Mouse (Mus musculus): ENCODE measurements around the gene Bicra. TPM values are rescaled to one million over a fixed set of nuclear protein-coding genes. Genes with fewer than 3 reads are reported as not detected.

Gene Bicra
- polyA plus RNA-seq, 1 experiment from 2014 or later, result 3.7 TPM

GRCm38 (mm10) chr7:15930543-15930942 is 117.2 kb downstream of the Bicra start:
- Histone ChIP-seq H3K9me3 (ENCODE audit: control insufficient read depth, low read length) (no peaks in the 10 kb centered on the region), H3K4me1 (ENCODE audit: control insufficient read depth, insufficient read depth, low read length) (no peaks in the 10 kb centered on the region), H3K27me3 (replicated peaks; ENCODE audit: control insufficient read depth, insufficient read depth, low read length) (no peaks in the 10 kb centered on the region; the same call in 1 of the 2 replicates), H3K4me3 (ENCODE audit: low read length) (no peak overlapping the region), H3K4me2 (ENCODE audit: low read depth, low read length) (no peak overlapping the region), H3K36me3 (ENCODE audit: control insufficient read depth, insufficient read depth, low read length) (no peaks in the 10 kb centered on the region), H3K9ac (ENCODE audit: low read depth, low read length) (no peak overlapping the region), H3K27ac (ENCODE audit: low read length) (no peak overlapping the region)
- ATAC-seq, result no peak
- WGBS, result 61% methylated on average over 2 of the region's 2 CpGs

DNA sequence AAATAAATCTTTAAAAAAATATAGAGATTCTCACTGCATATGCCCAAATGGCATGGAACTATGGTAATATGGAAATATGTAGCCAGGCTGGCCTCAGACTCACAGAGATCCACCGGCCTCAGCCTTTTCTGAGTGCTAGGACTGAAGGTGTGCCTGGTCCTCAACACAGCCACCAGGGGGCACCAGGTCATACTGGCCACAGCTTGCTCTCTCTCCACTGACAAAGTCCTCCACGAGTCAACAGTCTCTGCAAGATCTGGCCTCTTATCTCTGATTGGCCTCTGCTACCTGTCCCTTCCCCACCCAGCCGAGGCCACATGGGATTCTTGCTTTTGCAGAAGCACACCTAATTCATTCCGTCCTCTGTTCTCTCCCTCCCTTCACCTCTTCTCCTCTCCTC is 117.8 kb downstream of the Bicra start:
- Histone ChIP-seq H3K9me3 (ENCODE audit: control insufficient read depth, low read length) (no peaks in the 10 kb centered on the region), H3K27ac (ENCODE audit: low read length) (no peak overlapping the region), H3K4me1 (ENCODE audit: control insufficient read depth, insufficient read depth, low read length) (no peaks in the 10 kb centered on the region), H3K4me3 (ENCODE audit: low read length) (no peak overlapping the region), H3K9ac (ENCODE audit: low read depth, low read length) (no peak overlapping the region), H3K27me3 (replicated peaks; ENCODE audit: control insufficient read depth, insufficient read depth, low read length) (no peaks in the 10 kb centered on the region; the same call in 1 of the 2 replicates), H3K4me2 (ENCODE audit: low read depth, low read length) (no peak overlapping the region), H3K36me3 (ENCODE audit: control insufficient read depth, insufficient read depth, low read length) (no peaks in the 10 kb centered on the region)
- ATAC-seq, result peak; percentile 86
- 24% methylated on average over 4 of the region's 4 CpGs for WGBS

- Histone ChIP-seq H3K27ac (ENCODE audit: low read length) (peak within 1 kb of the TSS; percentile 81), H3K36me3 (ENCODE audit: control insufficient read depth, insufficient read depth, low read length) (peaks cover 18% of the 10 kb centered on the region), H3K9me3 (ENCODE audit: control insufficient read depth, low read length) (no peaks in the 10 kb centered on the region), H3K9ac (ENCODE audit: low read depth, low read length) (peak within 1 kb of the TSS; percentile 81), H3K4me1 (ENCODE audit: control insufficient read depth, insufficient read depth, low read length) (peaks cover 16% of the 10 kb centered on the region), H3K27me3 (replicated peaks; ENCODE audit: control insufficient read depth, insufficient read depth, low read length) (no peaks in the 10 kb centered on the region), H3K4me3 (ENCODE audit: low read length) (peak within 1 kb of the TSS; percentile 81), H3K4me2 (ENCODE audit: low read depth, low read length) (peak within 1 kb of the TSS; percentile 82)
- ATAC-seq, result peak; percentile 98
- whole genome bisulfite sequencing, result under 1% methylated on average over 33 of the region's 33 CpGs
Measured at GRCm38 (mm10) chr7:15922220-15922773, 125.4 kb downstream of the Bicra start, which contains the start of gene Selenow. TSS of gene Selenow (minus strand) at chr7:15922402.

DNA sequence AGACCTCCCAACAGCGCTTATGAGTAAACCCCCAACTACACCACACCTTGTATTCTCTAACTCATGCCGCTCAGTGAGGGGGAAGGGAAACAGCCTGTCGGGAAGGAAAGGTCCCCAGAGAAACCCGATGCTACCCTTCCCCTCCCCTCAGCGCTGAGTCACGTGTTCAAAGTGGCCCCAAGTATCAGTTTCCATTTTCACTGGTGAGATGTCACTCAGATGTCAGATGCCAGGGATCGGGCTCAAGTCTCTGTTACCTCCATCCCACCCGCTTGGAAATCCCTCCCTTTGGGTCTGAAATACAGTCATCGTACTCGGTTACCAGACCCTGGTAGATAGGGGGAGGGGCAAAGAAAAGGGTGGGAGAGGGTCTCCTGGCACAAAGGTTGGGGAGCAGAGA is 125.9 kb downstream of the Bicra start:
- peaks cover 16% of the 10 kb centered on the region for H3K4me1 ChIP-seq (ENCODE audit: control insufficient read depth, insufficient read depth, low read length)
- no peaks in the 10 kb centered on the region for H3K27me3 ChIP-seq (replicated peaks; ENCODE audit: control insufficient read depth, insufficient read depth, low read length)
- H3K4me2 ChIP-seq (ENCODE audit: low read depth, low read length), result peak overlapping the region; percentile 82
- H3K4me3 ChIP-seq (ENCODE audit: low read length), result peak overlapping the region; percentile 81
- ATAC-seq, result peak; percentile 51
- no peaks in the 10 kb centered on the region for H3K9me3 ChIP-seq (ENCODE audit: control insufficient read depth, low read length)
- H3K27ac ChIP-seq (ENCODE audit: low read length), result peak overlapping the region; percentile 81
- peak overlapping the region; percentile 81 for H3K9ac ChIP-seq (ENCODE audit: low read depth, low read length)
- peaks cover 18% of the 10 kb centered on the region for H3K36me3 ChIP-seq (ENCODE audit: control insufficient read depth, insufficient read depth, low read length)
- WGBS, result under 1% methylated on average over 10 of the region's 10 CpGs

Other genes with a start within 250 kb of the Bicra start
- gene Obox6, start 208.2 kb downstream of the Bicra start, polyA plus RNA-seq (2015; fragmentation: Nextera tagmentation; extraction: Ambion mirVana), result not detected in 2 replicates
- not detected in 2 replicates for gene Crx, start 168.0 kb downstream of the Bicra start, polyA plus RNA-seq (2015; fragmentation: Nextera tagmentation; extraction: Ambion mirVana)
- not detected in 2 replicates for gene Crxos, start 165.3 kb downstream of the Bicra start, polyA plus RNA-seq (2015; fragmentation: Nextera tagmentation; extraction: Ambion mirVana)
- 646 and 660 TPM in 2 replicates for gene Selenow, start 125.5 kb downstream of the Bicra start, polyA plus RNA-seq (2015; fragmentation: Nextera tagmentation; extraction: Ambion mirVana)
- gene Nop53, start 101.8 kb downstream of the Bicra start, polyA plus RNA-seq (2015; fragmentation: Nextera tagmentation; extraction: Ambion mirVana), result 153 and 156 TPM in 2 replicates
- 48.1 and 50.9 TPM in 2 replicates for gene Ehd2, start 80.4 kb downstream of the Bicra start, polyA plus RNA-seq (2015; fragmentation: Nextera tagmentation; extraction: Ambion mirVana)
- gene Zfp541, start 13.9 kb upstream of the Bicra start, polyA plus RNA-seq (2015; fragmentation: Nextera tagmentation; extraction: Ambion mirVana), result 0.07 and 0.21 TPM in 2 replicates
- 211 and 233 TPM in 2 replicates for gene Napa, start 50.5 kb upstream of the Bicra start, polyA plus RNA-seq (2015; fragmentation: Nextera tagmentation; extraction: Ambion mirVana)
- gene Kptn, start 72.0 kb upstream of the Bicra start, polyA plus RNA-seq (2015; fragmentation: Nextera tagmentation; extraction: Ambion mirVana), result 24.3 and 27.1 TPM in 2 replicates
- 0.15 and 0.21 TPM in 2 replicates for gene Slc8a2, start 81.9 kb upstream of the Bicra start, polyA plus RNA-seq (2015; fragmentation: Nextera tagmentation; extraction: Ambion mirVana)
- gene Meis3, start 127.2 kb upstream of the Bicra start, polyA plus RNA-seq (2015; fragmentation: Nextera tagmentation; extraction: Ambion mirVana), result 30.0 TPM in 2 replicates
- gene Dhx34, start 174.1 kb upstream of the Bicra start, polyA plus RNA-seq (2015; fragmentation: Nextera tagmentation; extraction: Ambion mirVana), result 27.2 and 29.8 TPM in 2 replicates
- gene C5ar2, start 196.2 kb upstream of the Bicra start, polyA plus RNA-seq (2015; fragmentation: Nextera tagmentation; extraction: Ambion mirVana), result 0.15 and 0.18 TPM in 2 replicates
- gene C5ar1, start 211.6 kb upstream of the Bicra start, polyA plus RNA-seq (2015; fragmentation: Nextera tagmentation; extraction: Ambion mirVana), result 1.9 and 2.4 TPM in 2 replicates
- gene Inafm1, start 225.7 kb upstream of the Bicra start, polyA plus RNA-seq (2015; fragmentation: Nextera tagmentation; extraction: Ambion mirVana), result 13.0 and 14.2 TPM in 2 replicates
- 19.8 and 20.8 TPM in 2 replicates for gene Ccdc9, start 238.9 kb upstream of the Bicra start, polyA plus RNA-seq (2015; fragmentation: Nextera tagmentation; extraction: Ambion mirVana)